Mouse (Mus musculus) MEL (cell line): Measurements from ENCODE around the gene Atm. TPM values are rescaled to one million over a fixed set of nuclear protein-coding genes. Genes with fewer than 3 reads are reported as not detected.

Experiments used
- DNase-seq: peaks from one replicate; pipeline ENCODE4 v3.0.0; 2011; ENCODE audit warnings: low read depth, low spot score
- H3K27ac ChIP-seq: 2 replicates; pipeline ENCODE4 v1.5.1; 2012; ENCODE audit warnings: low read depth, mild to moderate bottlenecking, control low read depth, low read length, moderate library complexity; ENCODE audit not compliant: control insufficient read depth
- H3K27me3 ChIP-seq, 2 experiments: fragments of 150-350 bp in 1 of 2; sonication (generic) in 1 of 2; 2 replicates each; pipeline ENCODE4 v1.6.1; 2012; ENCODE audit warnings: low read length in 2 of 2, mild to moderate bottlenecking in 2 of 2, improper control_type of control experiment in 1 of 2, moderate library complexity in 1 of 2; ENCODE audit not compliant: insufficient read depth in 2 of 2, control insufficient read depth in 1 of 2
- H3K36me3 ChIP-seq, 2 experiments: 2 replicates each; pipeline ENCODE4 v1.6.1; 2012 to 2014; ENCODE audit warnings: low read length in 2 of 2, improper control_type of control experiment in 1 of 2, inconsistent platforms in 1 of 2, mild to moderate bottlenecking in 1 of 2; ENCODE audit not compliant: insufficient read depth in 2 of 2, control insufficient read depth in 1 of 2
- H3K4me1 ChIP-seq, 2 experiments: fragments of 150-350 bp in 1 of 2; sonication (generic) in 1 of 2; 2 replicates each; pipeline ENCODE4 v1.6.1; 2012; ENCODE audit warnings: low read length in 2 of 2, improper control_type of control experiment in 1 of 2, mild to moderate bottlenecking in 1 of 2; ENCODE audit not compliant: insufficient read depth in 2 of 2, control insufficient read depth in 1 of 2
- H3K4me3 ChIP-seq, 2 experiments: fragments of 150-350 bp in 1 of 2; sonication (generic) in 1 of 2; 2 replicates each; pipeline ENCODE4 v1.5.1; 2012; ENCODE audit warnings: low read depth in 2 of 2, low read length in 2 of 2, mild to moderate bottlenecking in 2 of 2, moderate library complexity in 2 of 2, control low read depth in 1 of 2, improper control_type of control experiment in 1 of 2; ENCODE audit not compliant: control insufficient read depth in 1 of 2, insufficient read depth in 1 of 2
- H3K79me2 ChIP-seq: 2 replicates; pipeline ENCODE4 v1.6.1; 2012; ENCODE audit warnings: mild to moderate bottlenecking, low read length, moderate library complexity; ENCODE audit not compliant: control insufficient read depth, poor library complexity, insufficient read depth
- H3K9ac ChIP-seq: 2 replicates; pipeline ENCODE4 v1.6.1; 2012; ENCODE audit warnings: low read depth, mild to moderate bottlenecking, control low read depth, low read length, moderate library complexity; ENCODE audit not compliant: control insufficient read depth, poor library complexity, severe bottlenecking
- H3K9me3 ChIP-seq: fragments of 150-350 bp; sonication (generic); replicated peaks from 2 replicates; pipeline ENCODE4 v1.6.1; 2012; ENCODE audit warnings: mild to moderate bottlenecking, low read length, improper control_type of control experiment, moderate library complexity; ENCODE audit not compliant: insufficient read depth
- CHD1 ChIP-seq: IDR thresholded peaks from 2 replicates; pipeline ENCODE4 v1.6.1; 2012; ENCODE audit warnings: low read depth, mild to moderate bottlenecking, inconsistent platforms, low read length, improper control_type of control experiment
- CTCF ChIP-seq, 3 experiments: IDR thresholded peaks in 2 of 3; conservative IDR thresholded peaks in 1 of 3; 2 replicates each; pipeline ENCODE4 v1.5.1; 2011 to 2012; ENCODE audit warnings: low read length in 3 of 3, low read depth in 2 of 3, mild to moderate bottlenecking in 2 of 3, improper control_type of control experiment in 1 of 3, inconsistent platforms in 1 of 3, mixed read lengths in 1 of 3, moderate library complexity in 1 of 3; ENCODE audit not compliant: control insufficient read depth in 1 of 3, insufficient read depth in 1 of 3, poor library complexity in 1 of 3, severe bottlenecking in 1 of 3
- E2F4 ChIP-seq: IDR thresholded peaks from 2 replicates; pipeline ENCODE4 v1.6.1; 2011; ENCODE audit warnings: low read depth, low read length, improper control_type of control experiment, borderline replicate concordance
- EP300 ChIP-seq, 2 experiments: IDR thresholded peaks; 2 replicates each; pipeline ENCODE4 v1.6.1; 2011; ENCODE audit warnings: improper control_type of control experiment in 2 of 2, low read length in 2 of 2, low read depth in 1 of 2, mild to moderate bottlenecking in 1 of 2
- ETS1 ChIP-seq: IDR thresholded peaks from 2 replicates; pipeline ENCODE4 v1.6.1; 2012; ENCODE audit warnings: low read depth, mild to moderate bottlenecking, inconsistent platforms, low read length, improper control_type of control experiment, moderate library complexity
- GABPA ChIP-seq: IDR thresholded peaks from 2 replicates; pipeline ENCODE4 v1.6.1; 2012; ENCODE audit warnings: low read depth, mild to moderate bottlenecking, inconsistent platforms, low read length, improper control_type of control experiment, moderate library complexity
- MEF2A ChIP-seq: IDR thresholded peaks from 2 replicates; pipeline ENCODE4 v1.6.1; 2014; ENCODE audit warnings: low read depth, mild to moderate bottlenecking, inconsistent platforms, low read length, improper control_type of control experiment; ENCODE audit not compliant: poor library complexity, insufficient replicate concordance, severe bottlenecking; ENCODE audit errors: extremely low read depth
- MXI1 ChIP-seq: IDR thresholded peaks from 2 replicates; pipeline ENCODE4 v1.6.1; 2011; ENCODE audit warnings: mild to moderate bottlenecking, low read depth, low read length, improper control_type of control experiment
- MYB ChIP-seq: IDR thresholded peaks from 2 replicates; pipeline ENCODE4 v1.6.1; 2011; ENCODE audit warnings: mild to moderate bottlenecking, low read depth, low read length, improper control_type of control experiment
- MYC ChIP-seq: IDR thresholded peaks from 2 replicates; pipeline ENCODE4 v1.6.1; 2011; ENCODE audit warnings: low read depth, mild to moderate bottlenecking, low read length, improper control_type of control experiment, moderate library complexity
- POLR2AphosphoS2 ChIP-seq: IDR thresholded peaks from 2 replicates; pipeline ENCODE4 v1.6.1; 2011; ENCODE audit warnings: low read length, improper control_type of control experiment
- POLR2AphosphoS5 ChIP-seq: IDR thresholded peaks from 2 replicates; pipeline ENCODE4 v1.6.1; 2012; ENCODE audit warnings: low read depth, borderline replicate concordance, mild to moderate bottlenecking, inconsistent platforms, low read length, moderate library complexity, mixed read lengths
- RAD21 ChIP-seq: IDR thresholded peaks from 2 replicates; pipeline ENCODE4 v1.6.1; 2011; ENCODE audit warnings: mild to moderate bottlenecking, low read depth, low read length, improper control_type of control experiment
- SIN3A ChIP-seq: IDR thresholded peaks from 2 replicates; pipeline ENCODE4 v1.6.1; 2012; ENCODE audit warnings: low read length, improper control_type of control experiment, inconsistent platforms
- TAL1 ChIP-seq: IDR thresholded peaks from 2 replicates; pipeline ENCODE4 v1.6.1; 2012; ENCODE audit warnings: mild to moderate bottlenecking, inconsistent platforms, low read length, moderate library complexity, mixed read lengths
- ZKSCAN1 ChIP-seq: IDR thresholded peaks from 2 replicates; pipeline ENCODE4 v1.6.1; 2012; ENCODE audit warnings: low read depth, mild to moderate bottlenecking, inconsistent platforms, low read length, improper control_type of control experiment, moderate library complexity
- ZNF384 ChIP-seq: IDR thresholded peaks from 2 replicates; pipeline ENCODE4 v1.6.1; 2012; ENCODE audit warnings: low read depth, mild to moderate bottlenecking, inconsistent platforms, low read length, improper control_type of control experiment
- polyA plus RNA-seq, 2 experiments: library from polyadenylated mRNA; stranded (reverse) in 1 of 2; unstranded in 1 of 2; fragments of >175 nt in 1 of 2; fragments of >200 nt in 1 of 2; gene quantifications; 2 replicates each; pipeline versions ENCODE4 v1.2.1 to v1.2.4; 2012; ENCODE audit warnings: low replicate concordance in 2 of 2, low read depth in 1 of 2; ENCODE audit not compliant: insufficient read length in 2 of 2, insufficient read depth in 1 of 2, missing spikeins in 1 of 2
- total RNA-seq: library from RNA; depleted of rRNA; stranded (reverse); fragments of 300-350 nt; gene quantifications from 2 replicates; pipeline ENCODE4 v1.2.3, GENCODE M21; 2012

Gene Atm
- total and polyA plus RNA-seq, 3 experiments, result 16.0 to 21.4 TPM; not detected in 1

DNA sequence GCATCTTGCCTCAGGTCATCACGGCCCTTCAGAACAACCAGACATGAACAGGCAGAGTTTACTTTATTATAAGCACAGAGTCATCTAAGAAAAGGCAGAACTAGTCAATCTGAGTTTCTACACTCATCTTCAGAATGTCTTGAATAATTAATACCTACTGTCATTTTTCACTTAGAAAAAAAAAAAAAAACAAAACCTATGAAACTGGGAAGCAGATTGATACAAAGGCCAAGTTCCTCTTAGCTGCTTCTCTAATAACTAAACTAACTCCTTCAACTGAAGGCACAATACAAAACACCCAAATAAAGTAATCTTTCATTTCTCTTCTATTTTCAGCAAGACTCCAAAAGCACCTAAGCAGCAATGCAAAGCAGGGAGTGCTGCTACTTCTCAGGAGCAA lies 85.9 kb downstream of the Atm start:
- Histone ChIP-seq H3K27ac (peak overlapping the region; percentile 63), H3K36me3 (peaks cover 16 to 29% of the 10 kb centered on the region in 2 experiments), H3K9ac (no peak overlapping the region), H3K4me1 (peaks cover 4 to 25% of the 10 kb centered on the region in 2 experiments), H3K79me2 (no peaks in the 10 kb centered on the region), H3K27me3 (no peaks in the 10 kb centered on the region), H3K9me3 (no peaks in the 10 kb centered on the region), H3K4me3 (no peak overlapping the region)
- DNase-seq, result peak; percentile 16
- TF ChIP-seq ZNF384 (peak; percentile 72), CTCF (IDR thresholded peaks at IDR 0.05 in 2 of 3, conservative IDR thresholded peaks at IDR 0.05 in 1 of 3; ENCODE audit: control insufficient read depth in 1 of 3, insufficient read depth in 1 of 3, low read depth in 2 of 3, low read length in 3 of 3, poor library complexity in 1 of 3, severe bottlenecking in 1 of 3) (no peak), RAD21 (no peak), GABPA (no peak)

DNA sequence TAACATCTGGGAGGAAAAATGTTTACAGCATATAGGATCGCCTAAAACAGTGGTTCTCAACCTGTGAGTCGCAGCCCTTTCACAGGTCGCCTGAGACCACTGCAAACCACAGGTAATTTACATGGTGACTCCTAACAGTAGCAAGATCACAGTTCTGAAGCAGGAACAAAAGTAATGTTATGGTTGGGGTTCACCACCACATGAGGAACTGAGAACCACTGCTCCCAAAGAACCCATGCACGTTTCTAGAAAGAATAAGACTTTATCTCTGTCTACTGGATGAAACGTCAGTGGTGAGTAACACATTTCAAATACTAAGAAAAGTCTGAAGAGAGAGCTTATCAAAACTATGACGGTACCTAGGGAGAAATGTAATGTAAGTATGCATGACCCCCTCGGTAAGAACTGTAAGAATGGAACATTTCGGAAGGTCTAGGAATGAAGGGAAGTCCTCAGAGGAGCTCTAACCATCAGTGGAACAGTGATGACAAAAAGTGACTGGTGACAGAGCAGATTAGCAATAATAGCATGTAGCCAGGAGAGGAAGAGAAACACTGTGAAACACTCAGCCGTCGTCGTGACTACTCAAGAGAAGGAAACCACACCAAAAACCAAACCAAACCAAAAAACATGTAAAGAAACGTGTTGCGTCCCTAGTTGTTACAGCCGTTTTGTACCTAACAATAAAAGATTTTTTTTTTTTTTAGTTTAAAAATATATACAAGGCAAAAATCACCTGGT lies 100.5 kb downstream of the Atm start:
- H3K27me3 ChIP-seq, result no peaks in the 10 kb centered on the region
- H3K36me3 ChIP-seq, result peaks cover 0 to 3% of the 10 kb centered on the region in 2 experiments; a peak in 1 of 4 replicates
- no peaks in the 10 kb centered on the region for H3K9me3 ChIP-seq
- DNase-seq, result no peak
- H3K9ac ChIP-seq, result no peak overlapping the region
- H3K4me1 ChIP-seq, result no peaks in the 10 kb centered on the region
- no peak for TF ChIP-seq MEF2A
- no peak for TF ChIP-seq POLR2AphosphoS2
- TF ChIP-seq TAL1, result no peak
- no peak for TF ChIP-seq MYB
- TF ChIP-seq RAD21, result no peak
- TF ChIP-seq CHD1, result no peak
- TF ChIP-seq GABPA, result no peak
- no peak for TF ChIP-seq ZKSCAN1
- no peak for TF ChIP-seq MXI1
- TF ChIP-seq MYC, result no peak
- no peaks in the 10 kb centered on the region for H3K79me2 ChIP-seq
- H3K27ac ChIP-seq, result peak overlapping the region; percentile 21; the same call in 1 of the 2 replicates
- H3K4me3 ChIP-seq, result no peak overlapping the region

DNA sequence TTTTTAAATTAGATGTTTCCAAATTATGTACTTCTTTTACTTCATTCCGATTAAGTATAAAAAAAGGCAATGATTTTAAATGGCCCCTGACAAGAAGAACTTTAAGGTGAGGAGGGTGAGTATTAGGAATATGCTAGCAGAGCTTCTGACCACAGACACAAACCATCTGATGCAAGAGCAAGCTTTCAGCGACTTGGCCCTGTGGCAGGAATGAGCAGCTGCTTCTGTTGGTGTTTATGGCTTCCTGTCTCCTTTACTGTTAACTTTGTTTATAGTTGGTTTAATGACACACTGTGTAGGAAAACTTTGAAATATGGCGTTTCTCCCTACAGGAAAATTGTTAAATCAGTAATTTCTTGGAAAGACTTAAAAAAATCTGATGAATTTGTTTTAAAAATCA lies 108.9 kb downstream of the Atm start:
- no peak overlapping the region for H3K4me3 ChIP-seq
- H3K27me3 ChIP-seq, result no peaks in the 10 kb centered on the region
- no peak overlapping the region for H3K9ac ChIP-seq
- TF ChIP-seq CTCF (IDR thresholded peaks at IDR 0.05 in 2 of 3, conservative IDR thresholded peaks at IDR 0.05 in 1 of 3; ENCODE audit: control insufficient read depth in 1 of 3, insufficient read depth in 1 of 3, low read depth in 2 of 3, low read length in 3 of 3, poor library complexity in 1 of 3, severe bottlenecking in 1 of 3) (no peak), E2F4 (no peak), ZNF384 (no peak), MEF2A (no peak), RAD21 (no peak), EP300 (IDR thresholded peaks at IDR 0.05; ENCODE audit: low read depth in 1 of 2, low read length in 2 of 2) (no peak), SIN3A (no peak), POLR2AphosphoS5 (no peak), ETS1 (no peak)
- H3K4me1 ChIP-seq, result no peaks in the 10 kb centered on the region; a peak in 2 of 4 replicates
- H3K79me2 ChIP-seq, result no peaks in the 10 kb centered on the region
- H3K27ac ChIP-seq, result no peak overlapping the region
- peaks cover 0 to 6% of the 10 kb centered on the region in 2 experiments; a peak in 1 of 4 replicates for H3K36me3 ChIP-seq
- no peak for DNase-seq
- no peaks in the 10 kb centered on the region for H3K9me3 ChIP-seq
